Mouse (Mus musculus) kidney, postnatal 4 days (tissue): Measurements from ENCODE around the gene Insm1.

Experiments
- DNase-seq, 2 experiments: peaks; one replicate each; pipeline ENCODE4 v3.0.0; 2021; ENCODE audit warnings: mixed read lengths in 2 of 2

Insm1 gene

GRCm38 (mm10) chr2:146225818-146226217 lies 4.1 kb downstream of the Insm1 start:
- DNase-seq = no peak

GRCm38 (mm10) chr2:146226484-146226883 lies 4.8 kb downstream of the Insm1 start:
- DNase-seq = peak; percentile 79 to 82

GRCm38 (mm10) chr2:146227646-146228045 lies 5.9 kb downstream of the Insm1 start:
- no peak for DNase-seq

- DNase-seq = no peak
Observed at GRCm38 (mm10) chr2:146228435-146228834, 6.7 kb downstream of the Insm1 start.

GRCm38 (mm10) chr2:146231485-146231884 lies 9.8 kb downstream of the Insm1 start:
- no peak for DNase-seq

- DNase-seq = no peak
Observed at GRCm38 (mm10) chr2:146239196-146239747, 17.6 kb downstream of the Insm1 start.

GRCm38 (mm10) chr2:146244049-146244448 lies 22.3 kb downstream of the Insm1 start:
- DNase-seq = no peak

- peak in 1 of 2 experiments; percentile 4 for DNase-seq
Observed at GRCm38 (mm10) chr2:146245401-146245800, 23.7 kb downstream of the Insm1 start.

- DNase-seq = no peak
Observed at GRCm38 (mm10) chr2:146246409-146247075, 24.8 kb downstream of the Insm1 start.

- DNase-seq = no peak
Observed at GRCm38 (mm10) chr2:146247576-146247975, 25.9 kb downstream of the Insm1 start.

GRCm38 (mm10) chr2:146249033-146249432 lies 27.3 kb downstream of the Insm1 start:
- DNase-seq = no peak

- DNase-seq = no peak
Observed at GRCm38 (mm10) chr2:146250236-146250904, 28.6 kb downstream of the Insm1 start.

GRCm38 (mm10) chr2:146254387-146254786 lies 32.7 kb downstream of the Insm1 start:
- DNase-seq = no peak

- DNase-seq = no peak
Observed at GRCm38 (mm10) chr2:146255636-146256035, 33.9 kb downstream of the Insm1 start.

- DNase-seq = peak; percentile 44 to 49
Observed at GRCm38 (mm10) chr2:146256321-146256875, 34.7 kb downstream of the Insm1 start.

- no peak for DNase-seq
Observed at GRCm38 (mm10) chr2:146257037-146257436, 35.3 kb downstream of the Insm1 start.

GRCm38 (mm10) chr2:146257609-146258008 lies 35.9 kb downstream of the Insm1 start:
- no peak for DNase-seq

- no peak for DNase-seq
Observed at GRCm38 (mm10) chr2:146258736-146259469, 37.2 kb downstream of the Insm1 start.

- no peak for DNase-seq
Observed at GRCm38 (mm10) chr2:146259787-146260560, 38.3 kb downstream of the Insm1 start.

- DNase-seq = no peak
Observed at GRCm38 (mm10) chr2:146261146-146261545, 39.4 kb downstream of the Insm1 start.

- DNase-seq = peak; percentile 32 to 57
Observed at GRCm38 (mm10) chr2:146262215-146262614, 40.5 kb downstream of the Insm1 start.

GRCm38 (mm10) chr2:146262966-146263365 lies 41.2 kb downstream of the Insm1 start:
- no peak for DNase-seq
